Mouse (Mus musculus): ENCODE measurements around the gene Zfp92. TPM values are rescaled to one million over a fixed set of nuclear protein-coding genes. Genes with fewer than 3 reads are reported as not detected.

The Zfp92 gene
- polyA plus RNA-seq, 1 experiment, result not detected

DNA sequence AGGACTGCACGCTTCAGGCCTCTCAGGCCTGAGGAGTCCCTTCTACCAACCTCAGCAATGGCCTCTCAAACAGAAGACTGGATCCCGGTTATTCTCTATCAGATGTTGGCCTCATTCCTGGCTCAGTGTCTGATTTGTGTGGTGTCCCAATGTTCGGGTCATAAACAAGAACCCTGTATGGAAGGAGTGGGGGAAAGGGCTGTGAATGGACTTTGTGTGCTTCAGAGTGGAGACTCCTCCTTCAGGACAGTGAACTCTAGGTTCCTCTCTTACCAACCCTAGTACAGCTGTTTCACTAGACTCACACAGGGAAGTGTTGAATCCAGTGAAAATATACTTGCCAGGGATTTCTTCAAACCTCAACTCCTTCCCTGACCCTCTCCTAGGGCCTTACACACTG lies 57.4 kb downstream of the Zfp92 start:
- H3K4me3 ChIP-seq (ENCODE audit: low read depth, low read length), result no peak overlapping the region
- H3K27ac ChIP-seq (ENCODE audit: insufficient read depth, low read length), result no peak overlapping the region
- H3K4me1 ChIP-seq (ENCODE audit: control insufficient read depth, insufficient read depth, low read length), result no peaks in the 10 kb centered on the region
- H3K9ac ChIP-seq (ENCODE audit: low read depth, poor library complexity, severe bottlenecking), result no peak overlapping the region
- H3K27me3 ChIP-seq (ENCODE audit: control insufficient read depth, insufficient read depth, low read length, poor library complexity, severe bottlenecking), result no peaks in the 10 kb centered on the region
- H3K9me3 ChIP-seq (replicated peaks; ENCODE audit: control insufficient read depth, insufficient read depth, low read length, poor library complexity, severe bottlenecking), result no peaks in the 10 kb centered on the region
- no peaks in the 10 kb centered on the region for H3K36me3 ChIP-seq (ENCODE audit: control insufficient read depth, insufficient read depth, low read length, poor library complexity, severe bottlenecking)
- TF ChIP-seq EP300 (IDR thresholded peaks at IDR 0.05; ENCODE audit: insufficient read depth, low read depth, low read length) (no peak), CTCF (IDR thresholded peaks at IDR 0.05; ENCODE audit: low read depth, low read length) (no peak), POLR2A (IDR thresholded peaks at IDR 0.05; ENCODE audit: insufficient read depth, low read length) (no peak)

- TF ChIP-seq CTCF (IDR thresholded peaks at IDR 0.05; ENCODE audit: low read depth, low read length) (no peak), EP300 (IDR thresholded peaks at IDR 0.05; ENCODE audit: insufficient read depth, low read depth, low read length) (no peak), POLR2A (IDR thresholded peaks at IDR 0.05; ENCODE audit: insufficient read depth, low read length) (no peak)
- no peak overlapping the region for H3K27ac ChIP-seq (ENCODE audit: insufficient read depth, low read length)
- H3K27me3 ChIP-seq (ENCODE audit: control insufficient read depth, insufficient read depth, low read length, poor library complexity, severe bottlenecking), result no peaks in the 10 kb centered on the region
- H3K36me3 ChIP-seq (ENCODE audit: control insufficient read depth, insufficient read depth, low read length, poor library complexity, severe bottlenecking), result no peaks in the 10 kb centered on the region
- H3K9ac ChIP-seq (ENCODE audit: low read depth, poor library complexity, severe bottlenecking), result no peak overlapping the region
- H3K4me1 ChIP-seq (ENCODE audit: control insufficient read depth, insufficient read depth, low read length), result no peaks in the 10 kb centered on the region
- H3K9me3 ChIP-seq (replicated peaks; ENCODE audit: control insufficient read depth, insufficient read depth, low read length, poor library complexity, severe bottlenecking), result no peaks in the 10 kb centered on the region
- no peak overlapping the region for H3K4me3 ChIP-seq (ENCODE audit: low read depth, low read length)
Observed at GRCm38 (mm10) chrX:73468752-73469151, 57.9 kb downstream of the Zfp92 start.

DNA sequence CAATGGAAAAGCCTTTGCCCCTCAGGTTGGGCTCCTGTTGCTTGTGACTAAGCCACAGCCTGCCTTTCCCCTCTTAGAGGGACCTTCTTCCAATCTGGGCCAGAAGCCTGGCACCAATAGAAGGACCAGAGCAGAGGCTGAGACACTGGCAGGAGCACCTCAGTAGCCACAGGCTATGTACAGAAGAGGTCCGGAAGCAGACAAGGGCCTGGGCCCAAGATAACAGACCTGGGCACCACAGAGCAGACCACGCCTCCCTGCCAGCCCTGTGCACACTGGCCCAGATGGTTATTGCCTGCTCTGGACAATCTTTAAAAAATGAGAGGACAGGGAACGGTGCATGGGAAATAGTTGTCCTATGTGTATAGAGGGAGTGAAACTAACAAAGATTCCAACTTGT lies 60.9 kb downstream of the Zfp92 start:
- TF ChIP-seq EP300 (IDR thresholded peaks at IDR 0.05; ENCODE audit: insufficient read depth, low read depth, low read length) (no peak), POLR2A (IDR thresholded peaks at IDR 0.05; ENCODE audit: insufficient read depth, low read length) (no peak), CTCF (IDR thresholded peaks at IDR 0.05; ENCODE audit: low read depth, low read length) (no peak)
- no peak overlapping the region for H3K4me3 ChIP-seq (ENCODE audit: low read depth, low read length)
- H3K9ac ChIP-seq (ENCODE audit: low read depth, poor library complexity, severe bottlenecking), result no peak overlapping the region
- H3K4me1 ChIP-seq (ENCODE audit: control insufficient read depth, insufficient read depth, low read length), result no peaks in the 10 kb centered on the region
- H3K27me3 ChIP-seq (ENCODE audit: control insufficient read depth, insufficient read depth, low read length, poor library complexity, severe bottlenecking), result no peaks in the 10 kb centered on the region
- H3K27ac ChIP-seq (ENCODE audit: insufficient read depth, low read length), result no peak overlapping the region
- H3K9me3 ChIP-seq (replicated peaks; ENCODE audit: control insufficient read depth, insufficient read depth, low read length, poor library complexity, severe bottlenecking), result no peaks in the 10 kb centered on the region
- no peaks in the 10 kb centered on the region for H3K36me3 ChIP-seq (ENCODE audit: control insufficient read depth, insufficient read depth, low read length, poor library complexity, severe bottlenecking)

DNA sequence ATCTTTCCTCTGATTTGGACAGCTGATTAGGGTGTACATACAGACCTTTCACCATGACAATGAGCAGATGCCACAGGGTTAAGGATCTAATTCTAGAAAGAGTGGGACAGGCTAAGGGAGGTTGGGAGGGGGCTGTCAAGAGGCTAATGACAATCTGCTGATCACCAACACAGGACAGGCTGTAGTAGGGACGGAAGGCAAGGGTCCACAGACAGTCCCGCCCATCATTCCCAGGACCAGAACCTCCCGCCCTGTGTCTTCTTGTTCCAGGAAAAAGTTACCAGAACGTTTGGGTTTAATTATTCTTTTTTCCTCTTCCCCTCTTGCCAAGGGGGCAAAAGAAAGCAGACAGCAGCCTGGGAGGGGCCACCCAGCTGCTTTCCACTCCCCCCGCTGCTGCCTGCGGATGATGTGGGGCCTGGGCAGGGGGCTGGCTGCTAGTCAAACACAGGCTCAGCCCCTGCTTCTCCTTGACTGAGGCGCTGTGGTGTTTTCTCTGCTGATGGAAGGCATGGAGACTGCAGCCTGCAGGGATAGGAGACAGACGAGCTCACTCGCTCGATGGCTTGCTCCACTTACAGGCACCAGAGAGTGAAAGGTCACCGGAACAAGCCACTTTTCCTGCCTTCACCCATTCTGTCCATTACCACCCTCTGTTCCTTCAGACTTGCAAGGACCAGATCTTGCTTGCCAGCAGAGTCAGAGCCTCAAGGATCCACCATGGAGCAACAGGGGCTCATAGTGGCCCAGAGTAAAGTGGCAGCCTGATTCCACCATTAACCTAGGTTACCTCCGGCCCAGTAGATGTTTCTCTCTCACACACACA lies 63.7 kb downstream of the Zfp92 start:
- Histone ChIP-seq H3K4me3 (ENCODE audit: low read depth, low read length) (no peak overlapping the region), H3K9me3 (replicated peaks; ENCODE audit: control insufficient read depth, insufficient read depth, low read length, poor library complexity, severe bottlenecking) (no peaks in the 10 kb centered on the region), H3K9ac (ENCODE audit: low read depth, poor library complexity, severe bottlenecking) (no peak overlapping the region), H3K4me1 (ENCODE audit: control insufficient read depth, insufficient read depth, low read length) (no peaks in the 10 kb centered on the region), H3K27me3 (ENCODE audit: control insufficient read depth, insufficient read depth, low read length, poor library complexity, severe bottlenecking) (no peaks in the 10 kb centered on the region), H3K36me3 (ENCODE audit: control insufficient read depth, insufficient read depth, low read length, poor library complexity, severe bottlenecking) (no peaks in the 10 kb centered on the region), H3K27ac (ENCODE audit: insufficient read depth, low read length) (no peak overlapping the region)
- TF ChIP-seq CTCF (IDR thresholded peaks at IDR 0.05; ENCODE audit: low read depth, low read length), result no peak
- TF ChIP-seq EP300 (IDR thresholded peaks at IDR 0.05; ENCODE audit: insufficient read depth, low read depth, low read length), result no peak
- TF ChIP-seq POLR2A (IDR thresholded peaks at IDR 0.05; ENCODE audit: insufficient read depth, low read length), result no peak

DNA sequence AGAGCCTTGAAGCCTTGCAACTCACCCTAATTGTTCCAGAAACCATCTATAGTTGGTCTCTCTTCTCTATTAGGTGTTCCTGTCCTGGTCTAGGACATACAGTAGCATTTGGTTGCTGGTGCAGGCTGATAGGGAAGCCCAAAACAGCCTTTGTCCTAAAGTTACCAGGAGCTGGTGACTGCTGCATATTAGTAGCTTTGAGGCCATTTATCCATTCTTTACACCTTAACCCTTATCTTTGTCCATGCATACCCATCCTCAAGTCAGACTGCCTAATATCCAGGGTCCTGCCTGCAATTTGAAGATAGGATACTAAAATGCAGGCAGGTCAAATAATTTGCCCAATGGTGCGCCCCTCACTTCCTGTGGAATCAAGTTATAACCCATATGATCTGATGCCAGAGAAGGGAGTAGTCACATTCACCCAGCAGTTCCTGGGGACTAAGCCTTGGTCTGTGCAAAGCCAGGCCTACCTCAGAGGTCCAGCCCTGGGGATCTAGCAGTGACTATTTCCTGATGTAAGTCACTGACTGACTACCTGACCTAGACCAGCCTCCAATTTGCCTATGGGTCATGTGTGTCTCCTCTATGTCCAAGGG lies 64.9 kb downstream of the Zfp92 start:
- Histone ChIP-seq H3K27ac (ENCODE audit: insufficient read depth, low read length) (no peak overlapping the region), H3K27me3 (ENCODE audit: control insufficient read depth, insufficient read depth, low read length, poor library complexity, severe bottlenecking) (no peaks in the 10 kb centered on the region), H3K4me1 (ENCODE audit: control insufficient read depth, insufficient read depth, low read length) (no peaks in the 10 kb centered on the region), H3K9me3 (replicated peaks; ENCODE audit: control insufficient read depth, insufficient read depth, low read length, poor library complexity, severe bottlenecking) (no peaks in the 10 kb centered on the region), H3K36me3 (ENCODE audit: control insufficient read depth, insufficient read depth, low read length, poor library complexity, severe bottlenecking) (no peaks in the 10 kb centered on the region), H3K9ac (ENCODE audit: low read depth, poor library complexity, severe bottlenecking) (no peak overlapping the region), H3K4me3 (ENCODE audit: low read depth, low read length) (no peak overlapping the region)
- TF ChIP-seq EP300 (IDR thresholded peaks at IDR 0.05; ENCODE audit: insufficient read depth, low read depth, low read length) (no peak), POLR2A (IDR thresholded peaks at IDR 0.05; ENCODE audit: insufficient read depth, low read length) (no peak), CTCF (IDR thresholded peaks at IDR 0.05; ENCODE audit: low read depth, low read length) (no peak)

DNA sequence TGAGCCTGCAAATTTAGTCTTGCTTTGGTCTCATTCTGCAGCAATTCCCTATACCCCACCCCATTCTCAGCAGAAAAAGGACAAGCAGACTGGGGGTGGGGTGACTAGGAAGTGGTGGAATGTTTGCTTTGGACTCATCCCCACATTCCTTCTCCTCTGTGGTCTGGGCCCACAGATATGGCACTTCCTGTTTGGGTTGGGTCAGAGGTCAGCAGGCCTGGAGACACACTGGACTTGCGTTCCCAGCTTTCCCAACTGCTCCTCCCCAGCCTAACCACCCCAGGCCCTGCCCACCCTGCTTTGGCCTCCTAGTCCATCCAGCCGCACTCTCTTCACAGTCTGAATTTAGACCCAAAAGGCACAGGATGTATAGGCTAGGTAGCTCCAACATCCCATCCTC lies 65.7 kb downstream of the Zfp92 start:
- no peaks in the 10 kb centered on the region for H3K36me3 ChIP-seq (ENCODE audit: control insufficient read depth, insufficient read depth, low read length, poor library complexity, severe bottlenecking)
- H3K9ac ChIP-seq (ENCODE audit: low read depth, poor library complexity, severe bottlenecking), result no peak overlapping the region
- TF ChIP-seq POLR2A (IDR thresholded peaks at IDR 0.05; ENCODE audit: insufficient read depth, low read length) (no peak), EP300 (IDR thresholded peaks at IDR 0.05; ENCODE audit: insufficient read depth, low read depth, low read length) (no peak), CTCF (IDR thresholded peaks at IDR 0.05; ENCODE audit: low read depth, low read length) (no peak)
- H3K27ac ChIP-seq (ENCODE audit: insufficient read depth, low read length), result no peak overlapping the region
- H3K27me3 ChIP-seq (ENCODE audit: control insufficient read depth, insufficient read depth, low read length, poor library complexity, severe bottlenecking), result no peaks in the 10 kb centered on the region
- H3K4me3 ChIP-seq (ENCODE audit: low read depth, low read length), result no peak overlapping the region
- no peaks in the 10 kb centered on the region for H3K4me1 ChIP-seq (ENCODE audit: control insufficient read depth, insufficient read depth, low read length)
- no peaks in the 10 kb centered on the region for H3K9me3 ChIP-seq (replicated peaks; ENCODE audit: control insufficient read depth, insufficient read depth, low read length, poor library complexity, severe bottlenecking)
